Mouse (Mus musculus): ENCODE measurements at regions not wholly inside any gene's neighbourhood (a gene's known extent, or its start where the extent isn't known, plus 50 kb on each side); places are given as distances from the start of the nearest gene placed in this dataset.

DNA sequence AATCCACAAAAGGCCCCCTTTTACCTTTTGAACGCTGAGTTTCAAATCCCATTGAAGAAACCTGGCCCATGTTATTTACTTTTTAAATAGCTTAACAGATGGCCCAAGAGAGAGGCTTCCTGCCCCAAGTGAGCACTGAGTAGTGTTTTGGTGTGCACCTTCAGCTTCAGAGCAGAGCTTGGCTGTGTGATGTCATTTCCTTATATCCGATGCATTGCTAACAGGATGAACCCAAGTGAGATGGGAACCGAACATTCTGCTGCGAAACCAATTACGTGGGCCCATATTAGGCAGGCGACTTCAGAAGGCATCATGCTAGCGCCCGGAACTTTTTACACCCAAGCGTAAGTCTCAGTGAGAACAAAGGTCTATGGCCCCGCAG lies 373.2 kb downstream of the Cog6 start:
- in situ Hi-C loops (cut with MboI) = no loop called here

DNA sequence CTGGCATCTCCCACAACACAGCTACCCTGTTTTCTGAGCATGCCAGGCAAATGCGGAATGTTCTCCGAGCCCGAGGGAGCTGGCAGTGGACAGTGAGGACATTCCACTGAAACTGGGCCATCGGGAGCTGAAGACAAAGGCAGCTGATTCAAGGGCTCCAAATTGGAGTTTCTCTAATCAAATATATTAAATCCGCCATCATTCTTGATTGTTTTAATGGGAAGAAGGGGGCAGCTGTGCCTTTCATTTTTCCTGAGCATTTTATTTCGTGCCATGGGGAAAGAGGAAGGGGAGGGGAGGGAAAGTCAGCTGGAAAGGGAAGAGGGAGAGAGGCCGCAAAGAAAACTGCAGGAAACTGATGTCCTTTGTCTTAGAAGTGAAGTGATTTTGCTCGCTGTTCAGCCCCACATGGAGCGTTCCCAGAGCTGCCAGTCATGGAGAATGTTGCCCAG lies 373.9 kb downstream of the Cog6 start:
- in situ Hi-C loops (cut with MboI) = no loop called here

DNA sequence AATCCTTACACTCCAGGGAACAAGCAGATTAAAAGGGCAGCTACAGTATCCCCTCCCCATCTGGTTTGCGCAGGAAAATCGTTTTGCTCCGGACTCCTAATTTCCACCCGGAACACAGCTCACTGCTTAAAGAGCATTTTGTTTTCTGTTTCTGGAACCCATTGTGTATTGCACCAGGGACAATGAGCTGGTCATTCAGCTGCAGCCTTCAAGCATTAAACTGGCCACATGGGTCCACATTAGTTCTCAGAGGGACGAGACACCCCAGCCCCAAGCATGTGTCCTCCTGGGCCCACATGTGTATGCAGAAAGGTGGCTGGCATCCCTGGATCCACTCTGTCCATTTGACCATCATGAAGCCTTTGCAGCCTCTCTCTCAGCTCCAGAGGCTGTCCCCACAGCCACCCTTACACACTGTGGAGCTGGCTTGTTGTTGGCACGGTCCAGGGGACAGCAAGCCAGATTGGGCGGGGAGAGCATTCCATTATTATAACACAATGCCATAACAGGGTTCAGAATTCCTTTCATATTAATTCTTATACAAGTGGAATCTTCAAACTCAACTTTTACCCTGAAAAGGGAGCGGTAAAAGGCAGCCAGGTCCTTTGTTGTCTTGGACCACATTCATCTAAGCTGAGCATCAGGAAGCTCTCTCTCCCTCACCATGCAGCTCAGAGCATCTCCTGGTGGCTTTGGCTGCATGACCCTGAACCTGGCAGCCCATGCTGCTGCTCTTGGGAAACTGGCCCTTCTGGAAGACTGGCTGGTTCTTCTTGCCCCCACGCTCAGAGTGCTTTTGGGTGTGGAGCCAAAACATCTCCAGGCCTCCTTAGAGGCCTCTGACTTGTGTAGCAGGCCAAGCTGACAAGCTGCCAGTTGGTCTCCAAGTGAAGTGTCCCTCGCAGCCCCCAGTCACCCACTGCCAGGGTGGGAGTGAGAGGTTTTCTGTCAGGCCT lies 373.4 kb downstream of the Foxo1 start:
- in situ Hi-C loops (cut with MboI) = no loop called here

DNA sequence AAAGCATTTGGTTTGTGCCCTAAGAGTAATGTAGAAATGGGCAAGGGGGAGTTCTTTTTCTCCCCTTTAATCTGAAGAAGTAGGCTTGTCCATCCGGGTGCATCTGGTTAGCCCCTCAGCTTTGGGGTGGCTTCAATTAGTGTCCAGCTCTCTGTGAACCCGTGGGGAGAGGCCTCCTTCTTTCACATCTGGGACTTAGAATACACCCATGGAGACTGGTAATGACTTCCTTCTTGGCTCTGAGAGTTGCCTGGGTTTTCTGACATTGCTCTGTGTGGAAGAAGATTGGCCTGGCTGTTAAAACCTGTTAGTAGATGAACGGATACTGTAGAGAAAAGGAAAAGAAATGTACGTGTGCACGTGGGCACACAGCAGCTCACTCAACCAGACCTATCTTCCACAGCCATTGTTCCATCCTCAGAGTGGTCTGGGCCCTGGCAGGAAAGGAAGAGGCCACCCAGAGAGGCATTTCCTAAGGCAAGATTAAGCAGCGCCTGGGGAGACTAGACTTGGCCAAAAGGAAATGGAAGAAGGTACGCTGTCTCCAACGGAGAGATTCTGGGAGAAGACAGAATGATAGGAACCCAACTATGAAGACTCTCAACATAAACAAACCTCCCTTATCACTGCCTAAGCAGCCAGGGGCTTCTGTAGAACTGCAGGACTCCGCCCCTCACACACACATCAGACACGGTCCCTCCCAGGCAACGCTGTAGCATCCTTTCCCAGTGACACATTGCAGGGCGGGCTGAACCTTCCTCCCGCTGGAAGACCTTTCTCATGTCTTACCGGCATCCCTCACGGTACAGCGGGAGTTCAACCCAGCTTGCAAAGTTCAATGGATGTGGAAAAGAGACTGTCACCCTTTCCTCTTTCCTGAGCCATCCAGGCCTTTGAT lies 372.4 kb downstream of the Foxo1 start:
- in situ Hi-C loops (cut with MboI) = no loop called here

DNA sequence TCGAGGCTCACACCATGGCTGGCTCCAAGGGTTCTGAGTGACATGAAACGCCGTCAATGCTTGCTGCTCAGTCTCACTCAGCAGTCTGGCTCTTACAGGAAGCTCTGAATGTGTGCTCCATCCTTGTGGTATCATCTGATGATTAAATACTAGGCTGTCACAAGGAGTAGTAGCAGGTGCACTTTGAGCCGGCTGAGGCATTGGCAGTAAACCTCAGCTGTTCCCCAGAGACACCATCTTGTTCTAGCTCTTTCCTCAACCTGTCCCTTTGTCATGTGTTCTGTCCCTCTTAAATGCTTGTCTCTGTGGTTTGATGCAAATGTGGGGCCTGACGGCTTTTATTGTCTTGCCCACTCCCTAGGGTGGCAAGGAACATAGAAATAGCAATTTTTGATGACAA lies 370.7 kb downstream of the Foxo1 start:
- in situ Hi-C loops (cut with MboI) = loop anchor here (5.0 to 10.0 kb wide), 2 partner anchors 118 to 194 kb away; no protein-coding TSS in a partner anchor

DNA sequence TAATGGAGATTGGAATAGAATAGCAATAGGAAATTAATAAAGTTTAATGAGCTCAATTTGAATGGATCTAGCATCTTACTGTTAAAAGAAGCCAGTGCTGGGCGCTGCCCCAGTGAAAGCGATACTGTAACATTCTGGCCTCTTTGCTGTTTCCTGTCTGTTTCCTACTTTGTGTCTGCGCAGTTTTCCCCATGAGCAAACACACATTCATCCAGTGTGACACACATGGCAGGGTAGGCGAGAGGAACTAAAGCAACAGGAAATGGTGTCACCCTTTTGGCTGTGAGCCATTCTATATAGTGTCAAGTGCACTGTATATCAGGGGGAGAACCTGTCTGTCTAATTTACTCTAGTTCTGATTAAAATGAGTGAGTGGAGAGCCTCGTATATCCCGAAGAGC lies 366.2 kb downstream of the Foxo1 start:
- in situ Hi-C loops (cut with MboI) = loop anchor here (5.0 to 10.0 kb wide), 3 partner anchors 57 to 367 kb away; partner anchors contain the start of gene Foxo1

DNA sequence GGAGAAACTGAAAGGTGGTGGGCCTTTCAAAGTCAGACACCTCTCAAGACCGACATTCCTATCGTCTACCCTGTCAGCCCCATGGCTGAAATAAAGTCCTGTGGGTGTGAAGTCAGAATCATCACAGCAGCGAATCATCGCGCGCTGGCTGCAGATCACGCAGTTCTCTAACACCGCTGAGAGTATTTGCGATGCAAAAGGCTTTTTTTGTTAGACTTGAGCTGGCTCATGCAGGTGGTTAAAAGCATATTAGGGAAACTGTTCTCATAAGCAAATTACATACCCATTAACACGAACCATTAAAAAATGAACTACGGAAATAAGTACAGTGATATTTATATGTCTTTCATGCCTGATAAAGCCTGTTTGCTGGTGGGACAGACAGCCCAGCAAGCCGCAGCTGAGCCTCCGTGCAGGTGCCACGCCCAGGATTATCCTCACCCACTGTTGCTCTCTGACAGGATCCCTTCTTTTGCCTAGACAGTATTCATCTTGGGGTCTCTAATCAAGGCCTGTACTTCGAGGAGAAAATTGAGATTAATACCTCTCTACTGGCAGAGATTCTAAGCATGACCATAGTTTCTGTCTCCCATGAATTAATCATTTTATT lies 365.5 kb downstream of the Foxo1 start:
- in situ Hi-C loops (cut with MboI) = loop anchor here (5.0 to 10.0 kb wide), 3 partner anchors 56 to 366 kb away; partner anchors contain the start of gene Foxo1

DNA sequence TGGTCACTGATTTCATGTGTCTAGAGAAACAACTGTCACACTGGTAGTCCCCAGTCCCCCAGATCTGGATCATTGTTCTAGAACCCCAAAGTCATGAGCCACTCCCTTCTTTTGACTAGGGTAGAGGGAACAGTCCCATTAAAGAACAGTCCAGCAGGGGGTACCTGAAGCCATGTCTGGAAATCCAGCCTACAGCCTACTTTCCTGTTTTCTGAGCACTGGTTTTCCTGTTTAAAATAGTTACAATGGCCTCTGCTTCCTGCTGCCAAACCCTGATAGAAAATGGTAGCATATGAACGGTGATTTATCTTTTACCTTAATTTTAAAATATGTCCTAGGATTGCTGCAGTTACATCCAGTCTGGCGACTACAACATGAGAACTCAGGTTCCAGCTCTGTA lies 364.5 kb downstream of the Foxo1 start:
- in situ Hi-C loops (cut with MboI) = loop anchor here (5.0 to 10.0 kb wide), 3 partner anchors 55 to 365 kb away; partner anchors contain the start of gene Foxo1

DNA sequence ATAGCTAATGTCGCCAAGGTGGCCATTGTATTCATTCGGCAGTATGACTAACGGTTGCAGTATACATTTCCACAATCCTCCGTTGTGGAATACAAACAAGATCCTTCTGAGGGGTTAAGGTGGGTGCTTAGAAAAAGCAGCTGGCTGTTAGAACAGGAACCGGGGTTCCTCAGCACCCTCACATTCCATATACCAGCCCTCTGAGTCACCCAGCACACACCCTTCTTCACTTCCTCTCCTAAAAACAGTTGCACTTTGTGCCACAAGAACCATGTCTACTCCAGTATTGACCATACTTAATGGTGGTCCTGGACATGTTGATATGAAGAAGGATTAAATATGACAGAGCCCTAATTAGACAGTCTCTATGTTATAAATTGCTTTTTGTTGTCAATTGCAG lies 362.1 kb downstream of the Foxo1 start:
- in situ Hi-C loops (cut with MboI) = loop anchor here (5.0 to 10.0 kb wide), 3 partner anchors 53 to 363 kb away; partner anchors contain the start of gene Foxo1

DNA sequence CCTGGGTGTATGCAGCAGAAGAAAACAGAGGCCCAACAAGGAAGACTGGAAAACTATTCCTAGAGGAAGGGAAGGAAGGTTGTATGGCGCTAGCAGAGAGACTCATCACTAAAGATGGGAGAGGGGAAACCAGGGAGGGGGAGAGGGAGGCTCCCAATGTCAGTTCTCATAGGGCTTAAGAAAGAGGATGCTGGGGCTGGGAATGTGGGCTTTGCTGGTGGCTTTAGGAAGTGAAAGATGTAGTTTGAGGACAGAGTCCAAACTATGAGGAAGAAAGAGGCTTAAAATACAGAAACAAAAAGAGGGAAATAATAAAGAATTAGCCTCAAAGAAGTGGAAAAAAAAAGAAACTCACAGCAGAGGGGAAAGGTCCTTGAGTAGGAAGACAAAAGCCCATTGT lies 357.0 kb downstream of the Foxo1 start:
- in situ Hi-C loops (cut with MboI) = no loop called here

DNA sequence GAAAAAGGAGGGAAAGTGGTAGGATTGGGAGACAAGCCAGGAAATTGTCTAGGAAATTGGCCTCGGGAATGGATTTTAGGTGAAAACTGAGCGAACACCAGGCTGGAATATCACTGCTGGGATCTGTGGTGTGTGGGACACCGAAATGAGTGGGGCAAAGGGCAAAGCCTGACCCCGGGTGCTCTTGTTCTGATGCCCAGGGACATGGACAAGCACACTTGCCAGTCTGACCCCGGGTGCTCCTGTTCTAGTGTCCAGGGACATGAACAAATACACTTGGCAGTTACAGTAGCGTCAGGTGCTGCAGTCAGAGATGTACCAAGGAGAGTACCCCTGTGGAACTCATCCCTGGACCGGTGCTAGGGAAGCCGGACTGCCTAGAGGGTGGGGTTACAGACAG lies 354.4 kb downstream of the Foxo1 start:
- in situ Hi-C loops (cut with MboI) = no loop called here

DNA sequence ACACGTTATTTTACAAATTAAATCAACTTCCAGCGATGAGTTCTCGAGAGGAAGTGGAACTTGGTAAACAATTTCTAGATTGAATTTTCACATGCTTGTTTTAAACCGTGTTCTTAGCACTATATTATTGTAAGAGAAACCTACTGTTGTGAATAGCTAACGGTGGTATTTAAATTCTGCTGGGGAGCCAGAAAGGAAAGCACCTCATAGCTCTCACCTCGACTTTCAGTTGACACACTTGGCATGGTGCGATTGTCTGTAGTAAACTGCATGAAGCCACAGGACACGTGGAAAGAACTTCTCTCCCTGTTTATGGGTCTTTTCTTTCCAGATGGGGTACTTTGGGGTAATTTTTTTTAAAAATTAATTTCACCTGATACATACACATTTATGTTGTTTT lies 353.8 kb downstream of the Foxo1 start:
- in situ Hi-C loops (cut with MboI) = no loop called here

DNA sequence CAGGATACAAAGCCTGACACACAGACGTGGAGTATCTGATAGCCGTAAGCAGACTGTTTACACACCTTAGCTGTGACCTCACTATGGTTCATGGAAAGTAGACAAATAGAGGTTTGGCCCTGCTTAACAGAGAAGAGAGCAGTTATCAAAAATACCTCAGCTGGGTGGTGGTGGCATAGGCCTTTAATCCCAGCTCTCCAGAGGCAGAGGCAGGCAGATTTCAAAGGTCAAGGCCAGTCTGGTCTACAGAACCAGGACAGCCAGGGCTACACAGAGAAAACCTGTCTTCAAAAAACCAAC lies 350.7 kb downstream of the Foxo1 start:
- in situ Hi-C loops (cut with MboI) = no loop called here

DNA sequence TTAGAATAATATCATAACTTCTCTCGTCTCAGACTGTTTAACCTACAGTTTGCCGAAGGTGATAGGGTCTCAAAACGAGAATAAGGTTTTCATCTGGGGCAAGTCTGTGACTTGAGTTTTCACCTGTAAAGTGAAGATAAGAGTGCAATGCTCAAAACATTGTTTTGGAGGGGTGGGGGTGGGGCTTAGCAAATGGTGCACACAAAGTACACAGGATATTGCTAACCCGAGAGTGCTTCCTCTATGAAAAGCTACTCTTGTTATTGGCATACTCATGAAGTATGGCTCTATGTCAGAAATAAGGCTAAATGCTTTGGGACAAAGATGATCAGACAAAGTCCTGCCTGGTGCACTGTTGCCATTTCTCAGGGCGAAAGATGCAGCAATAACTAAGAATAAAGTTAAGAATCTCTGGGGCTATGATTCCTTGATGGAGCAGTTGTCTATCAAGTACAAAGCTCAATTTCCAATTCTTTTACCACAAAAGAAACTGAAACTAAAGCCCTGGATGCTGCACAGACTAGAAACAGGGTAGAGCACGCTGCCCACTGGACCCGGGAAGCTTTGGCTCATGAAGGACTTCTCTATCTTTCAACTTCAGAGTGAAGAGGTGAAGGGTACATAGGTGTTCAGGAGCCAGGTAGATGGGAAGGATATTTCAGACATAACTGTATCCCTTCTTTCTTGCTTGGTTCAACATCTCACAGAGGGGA lies 350.2 kb downstream of the Foxo1 start:
- in situ Hi-C loops (cut with MboI) = no loop called here

DNA sequence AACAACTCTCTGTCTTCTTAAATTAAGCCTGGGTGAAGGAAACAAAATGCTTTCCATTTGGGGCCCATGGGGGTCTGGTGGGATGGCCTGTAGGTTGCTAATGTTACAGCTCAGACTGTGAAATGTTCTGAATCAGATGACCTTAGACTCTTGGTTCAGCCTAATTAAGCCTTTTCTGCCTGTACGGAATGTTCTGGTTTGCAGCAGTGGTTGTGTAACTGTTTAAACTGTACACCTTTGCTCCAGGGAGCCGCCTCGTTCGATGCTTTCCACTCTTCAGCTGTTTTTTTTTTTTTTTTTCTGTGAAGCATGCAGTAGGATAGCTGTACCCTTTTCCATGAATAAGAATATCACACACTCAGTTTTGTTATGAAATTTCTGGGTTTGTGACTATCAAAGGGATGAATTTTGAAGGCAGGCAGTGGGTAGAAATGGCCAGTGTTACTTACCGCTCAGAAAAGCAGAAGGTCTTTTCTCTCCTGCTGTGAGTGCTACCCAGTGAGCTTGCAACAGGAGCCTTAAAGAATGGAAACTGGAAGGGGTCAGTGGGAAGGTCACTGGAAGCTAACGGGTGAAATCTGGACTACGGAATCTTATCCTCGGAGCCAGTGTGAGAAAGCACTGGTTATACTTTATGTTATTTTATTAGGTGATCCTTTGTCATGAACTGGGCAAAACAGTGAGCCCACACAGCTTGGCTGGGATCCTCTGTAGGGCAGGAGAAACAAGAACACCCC lies 349.4 kb downstream of the Foxo1 start:
- in situ Hi-C loops (cut with MboI) = no loop called here

DNA sequence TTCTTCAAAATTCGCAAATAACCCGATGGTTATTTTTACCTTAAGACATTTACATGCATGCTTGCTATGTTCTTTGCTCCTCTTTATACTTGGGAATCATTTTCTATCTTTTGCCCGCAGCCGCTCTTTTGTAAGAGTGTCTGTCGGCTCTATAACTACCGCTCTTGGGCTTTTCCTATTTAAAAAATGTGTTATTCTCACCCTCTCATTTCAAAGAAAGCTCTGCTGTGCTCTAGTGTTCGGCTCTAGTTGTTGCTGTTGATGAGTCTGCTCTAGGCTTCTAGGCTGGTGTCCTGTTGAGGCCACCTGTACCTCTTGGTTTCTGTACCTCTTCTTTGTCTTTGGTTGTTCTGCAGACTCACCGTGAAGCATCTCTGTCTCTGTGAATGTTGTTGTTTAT lies 343.7 kb downstream of the Foxo1 start:
- in situ Hi-C loops (cut with MboI) = no loop called here

DNA sequence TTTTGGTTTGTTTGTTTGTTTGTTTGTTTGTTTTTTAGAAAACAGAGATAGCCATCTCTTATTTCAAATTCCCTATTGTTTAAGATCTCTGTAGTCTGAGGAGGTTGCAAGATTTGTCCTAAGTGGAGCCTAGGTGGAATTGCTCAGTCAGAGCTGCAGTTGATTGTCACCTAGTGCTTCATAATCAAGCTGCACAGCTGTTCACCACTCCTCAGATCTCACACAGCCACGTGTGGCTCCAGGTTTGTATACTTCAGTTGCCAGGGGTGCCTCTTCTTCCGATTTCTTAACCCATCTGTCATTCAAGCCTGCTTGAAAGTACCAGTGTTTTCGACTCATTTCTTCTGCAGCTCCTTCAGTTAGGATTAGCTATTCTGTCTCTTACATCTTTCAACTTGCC lies 342.3 kb downstream of the Foxo1 start:
- in situ Hi-C loops (cut with MboI) = no loop called here

DNA sequence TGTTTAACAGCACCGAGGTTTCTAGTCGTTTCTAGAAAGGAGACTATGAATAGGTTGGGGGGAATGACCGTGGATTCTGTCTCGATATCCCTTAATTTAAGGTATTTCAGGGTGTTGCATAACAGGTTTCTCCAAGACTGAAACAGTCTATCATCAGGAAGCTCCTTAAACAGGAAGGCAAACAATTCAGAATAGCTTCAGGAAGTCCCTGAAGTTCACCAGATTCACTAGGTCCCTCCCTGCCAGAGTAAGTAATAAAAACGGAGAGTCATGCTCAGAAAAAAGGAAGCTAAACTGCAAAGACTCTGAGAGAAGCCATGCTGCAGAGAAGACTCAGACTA lies 339.9 kb downstream of the Foxo1 start:
- in situ Hi-C loops (cut with MboI) = no loop called here

DNA sequence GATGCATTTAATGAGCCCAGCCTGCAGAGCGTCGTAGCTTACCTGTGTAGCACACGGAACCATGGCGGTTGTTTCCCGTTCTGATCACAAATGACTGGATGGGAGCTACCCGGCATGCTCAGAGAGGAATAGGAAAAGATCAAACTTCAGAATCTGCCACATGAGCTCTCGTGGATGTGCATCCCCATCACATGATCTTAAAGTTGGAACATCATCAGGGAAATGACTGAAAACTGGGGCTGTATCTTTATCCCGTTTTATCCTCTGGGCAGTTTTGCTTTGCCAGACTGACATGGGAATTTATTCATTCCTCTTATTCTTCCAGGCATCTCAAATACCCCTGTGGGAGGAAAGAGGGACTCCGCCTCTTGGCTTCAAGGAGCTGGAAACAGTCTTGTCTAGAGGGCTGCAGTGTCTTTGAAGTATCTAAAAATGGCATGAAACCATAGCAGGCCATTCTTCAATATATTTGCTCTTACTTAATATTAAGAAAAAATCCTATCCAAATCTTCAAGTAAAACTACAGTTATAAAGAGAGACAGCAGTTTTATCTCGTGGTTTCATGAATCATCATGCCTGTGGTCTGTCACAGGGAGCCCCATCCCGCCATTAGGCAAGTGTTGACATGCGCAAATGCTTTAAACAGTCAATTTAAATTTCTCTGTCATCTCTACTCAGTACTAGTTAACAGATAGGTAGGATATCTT lies 339.4 kb downstream of the Foxo1 start:
- in situ Hi-C loops (cut with MboI) = no loop called here

DNA sequence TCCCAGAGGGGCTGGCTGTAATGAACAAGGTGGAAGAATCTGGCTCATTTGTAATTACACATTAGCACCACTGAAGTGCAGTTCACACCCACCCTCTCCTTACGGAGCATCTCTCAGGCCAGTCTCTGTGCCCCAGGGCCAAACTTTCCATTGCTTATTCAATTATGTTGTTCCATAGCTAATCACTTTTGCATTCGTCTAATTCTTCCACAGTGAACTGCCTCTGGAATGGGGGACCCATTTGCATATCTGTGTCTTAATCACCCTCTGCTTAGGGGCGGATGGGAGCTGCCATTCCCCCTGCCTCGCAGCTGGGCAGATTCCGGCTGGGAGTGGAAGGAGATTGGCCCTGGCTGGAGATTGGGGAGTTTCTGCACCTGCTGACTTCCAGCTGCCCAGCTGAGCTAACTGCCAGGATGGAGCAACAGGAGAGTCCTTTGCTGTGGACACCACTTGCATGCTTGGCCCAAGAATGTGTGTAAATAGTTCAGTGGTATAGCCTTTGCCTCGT lies 337.2 kb downstream of the Foxo1 start:
- in situ Hi-C loops (cut with MboI) = no loop called here
